Mouse (Mus musculus): ENCODE results near the gene Zfp318. TPM values are rescaled to one million over a fixed set of nuclear protein-coding genes. Genes with fewer than 3 reads are reported as not detected.
A peak's percentile ranks its signal among the peaks of the same experiment; 100 is the strongest.

The Zfp318 gene
- polyA plus RNA-seq (2016; fragmentation: Nextera tagmentation; extraction: Ambion mirVana) = 7.9 and 9.4 TPM in 2 replicates

- Histone ChIP-seq H3K4me3 (peak within 1 kb of the TSS; percentile 76), H3K9me3 (replicated peaks) (no peaks in the 10 kb centered on the region), H3K4me1 (peaks cover 19% of the 10 kb centered on the region), H3K27me3 (ENCODE audit: low read depth, poor library complexity, severe bottlenecking) (no peaks in the 10 kb centered on the region), H3K36me3 (peaks cover 20% of the 10 kb centered on the region), H3K27ac (peak within 1 kb of the TSS; percentile 96)
- under 1% methylated on average over 105 of the region's 105 CpGs for WGBS
- peak; percentile 99 for DNase-seq (ENCODE audit: low spot score)
These were observed at the start of gene Zfp318 for GRCm38 (mm10) chr17:46383294-46384060. Zfp318 (plus strand) TSS chr17:46383731.

GRCm38 (mm10) chr17:46336475-46336874 lies 47.1 kb upstream of the Zfp318 start:
- Histone ChIP-seq H3K36me3 (no peaks in the 10 kb centered on the region), H3K9me3 (replicated peaks) (no peaks in the 10 kb centered on the region), H3K27me3 (ENCODE audit: low read depth, poor library complexity, severe bottlenecking) (no peaks in the 10 kb centered on the region), H3K4me1 (no peaks in the 10 kb centered on the region), H3K4me3 (no peak overlapping the region), H3K27ac (no peak overlapping the region)
- 21% methylated on average over 5 of the region's 5 CpGs for WGBS
- no peak for DNase-seq (ENCODE audit: low spot score)

DNA sequence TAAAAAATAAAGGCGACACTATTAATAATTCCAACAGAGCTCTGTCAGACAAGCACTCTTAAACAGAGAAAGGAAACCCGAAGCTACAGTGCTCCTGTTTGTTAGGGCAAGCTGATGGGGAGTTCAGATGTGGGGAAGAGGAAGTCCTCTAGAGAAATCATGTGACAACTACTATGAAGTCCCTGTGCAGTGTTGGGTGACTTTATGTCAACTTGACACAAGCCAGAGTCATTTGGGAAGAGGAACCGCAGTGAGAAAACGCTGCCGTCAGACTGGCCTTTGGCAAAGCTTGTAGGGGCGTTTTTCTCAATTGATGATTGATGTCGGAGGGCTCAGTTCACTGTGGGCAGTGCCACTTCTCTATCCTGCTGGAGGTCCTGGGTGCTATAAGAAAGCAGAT lies 42.3 kb upstream of the Zfp318 start:
- Histone ChIP-seq H3K9me3 (replicated peaks) (no peaks in the 10 kb centered on the region), H3K27me3 (ENCODE audit: low read depth, poor library complexity, severe bottlenecking) (no peaks in the 10 kb centered on the region), H3K4me1 (no peaks in the 10 kb centered on the region), H3K27ac (no peak overlapping the region), H3K4me3 (no peak overlapping the region), H3K36me3 (no peaks in the 10 kb centered on the region)
- WGBS = 83% methylated on average over 7 of the region's 7 CpGs
- no peak for DNase-seq (ENCODE audit: low spot score)

GRCm38 (mm10) chr17:46351026-46351700 lies 32.4 kb upstream of the Zfp318 start:
- Histone ChIP-seq H3K27ac (no peak overlapping the region), H3K4me3 (no peak overlapping the region), H3K27me3 (ENCODE audit: low read depth, poor library complexity, severe bottlenecking) (no peaks in the 10 kb centered on the region), H3K9me3 (replicated peaks) (0 out of 2 replicates have a peak, but pooled peaks cover 3% of the 10 kb centered on the region), H3K4me1 (no peaks in the 10 kb centered on the region), H3K36me3 (no peaks in the 10 kb centered on the region)
- 89% methylated on average over 8 of the region's 8 CpGs for WGBS
- no peak for DNase-seq (ENCODE audit: low spot score)

DNA sequence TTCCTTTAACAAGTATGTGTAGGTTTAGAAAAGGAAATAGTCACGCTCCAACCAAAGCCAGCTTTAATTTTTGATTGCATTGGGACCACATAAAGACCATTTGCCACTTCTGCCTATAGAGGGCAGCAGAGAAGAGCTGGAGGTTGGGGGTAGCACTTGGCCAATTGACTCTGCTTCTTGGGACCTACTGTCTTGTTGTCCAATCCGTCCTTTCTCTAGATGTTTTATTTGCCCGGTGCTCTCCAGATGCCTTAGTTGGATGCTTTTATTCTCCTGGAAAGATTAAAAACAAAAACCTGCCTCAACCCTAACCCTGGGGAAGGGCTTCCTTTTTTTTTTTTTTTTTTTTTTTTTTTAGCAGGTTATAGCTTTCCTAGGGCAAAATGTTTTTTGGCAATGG lies 11.7 kb upstream of the Zfp318 start:
- Histone ChIP-seq H3K4me3 (no peak overlapping the region), H3K9me3 (replicated peaks) (no peaks in the 10 kb centered on the region), H3K36me3 (no peaks in the 10 kb centered on the region), H3K27ac (no peak overlapping the region), H3K4me1 (no peaks in the 10 kb centered on the region), H3K27me3 (ENCODE audit: low read depth, poor library complexity, severe bottlenecking) (no peaks in the 10 kb centered on the region)
- 78% methylated on average over 3 of the region's 3 CpGs for WGBS
- DNase-seq (ENCODE audit: low spot score) = no peak

DNA sequence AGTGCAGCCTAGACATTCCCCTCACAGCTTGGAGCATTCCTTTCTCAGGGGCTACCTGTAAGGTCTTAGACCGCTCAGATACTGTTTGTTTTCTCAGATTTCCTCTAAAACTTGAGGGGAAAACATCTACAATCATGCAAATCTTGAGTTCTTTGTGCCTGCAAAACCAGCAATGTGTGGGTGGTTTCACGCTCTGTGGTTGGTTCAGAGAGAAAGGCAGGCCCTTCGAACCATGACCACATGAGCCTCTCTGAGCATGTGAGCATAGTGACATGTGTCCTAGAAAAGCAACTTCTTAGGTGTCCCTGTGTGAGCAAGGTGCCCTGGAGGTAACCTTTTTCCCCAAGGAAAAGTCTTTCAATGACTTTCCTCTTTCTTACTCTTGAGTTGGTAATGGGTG lies 5.0 kb upstream of the Zfp318 start:
- peaks cover 4% of the 10 kb centered on the region; the same call in 1 of the 2 replicates for H3K4me1 ChIP-seq
- 87% methylated on average over 3 of the region's 3 CpGs for WGBS
- H3K4me3 ChIP-seq = no peak overlapping the region
- H3K36me3 ChIP-seq = no peaks in the 10 kb centered on the region
- DNase-seq (ENCODE audit: low spot score) = no peak
- no peaks in the 10 kb centered on the region for H3K9me3 ChIP-seq (replicated peaks)
- no peak overlapping the region for H3K27ac ChIP-seq
- H3K27me3 ChIP-seq (ENCODE audit: low read depth, poor library complexity, severe bottlenecking) = no peaks in the 10 kb centered on the region

DNA sequence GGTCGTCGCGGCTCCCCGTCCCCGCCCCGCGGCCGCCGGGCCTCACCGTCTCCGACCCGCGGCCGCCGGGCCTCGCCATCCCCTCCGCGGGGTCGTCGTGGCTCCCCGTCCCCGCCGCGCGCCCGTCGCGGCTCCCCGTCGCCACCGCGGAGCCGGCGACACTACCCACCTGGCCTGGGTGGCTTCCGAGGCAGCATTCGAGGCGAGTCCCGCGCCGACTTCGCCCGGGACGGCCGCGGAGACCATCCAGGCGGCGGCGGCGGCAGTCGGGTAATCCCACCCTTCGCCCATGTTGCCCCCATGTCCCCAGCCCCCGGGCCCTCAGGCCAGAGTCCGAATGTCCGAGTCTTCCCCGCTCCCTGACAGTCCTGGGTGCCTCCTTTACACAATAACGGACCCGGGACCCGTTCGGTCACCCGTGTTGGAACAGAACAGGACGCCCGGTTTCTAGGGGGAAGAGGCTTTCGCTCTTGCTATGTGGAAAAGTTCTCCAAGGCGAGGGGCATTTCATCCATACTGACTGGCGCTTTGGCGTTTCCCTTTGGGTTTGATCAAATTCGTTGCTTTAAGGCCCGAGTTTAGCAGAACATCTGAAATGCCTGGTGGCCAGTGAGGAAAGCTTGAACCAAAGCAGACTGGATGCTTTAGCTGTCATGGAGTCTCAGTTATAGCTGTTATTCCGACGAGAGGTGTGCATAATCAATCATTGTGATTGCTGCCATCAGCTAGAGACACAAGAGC lies 700 bp downstream of the Zfp318 start:
- H3K36me3 ChIP-seq = peaks cover 28% of the 10 kb centered on the region
- H3K27ac ChIP-seq = peak overlapping the region; percentile 96
- peak overlapping the region; percentile 76 for H3K4me3 ChIP-seq
- under 1% methylated on average over 70 of the region's 70 CpGs for WGBS
- H3K9me3 ChIP-seq (replicated peaks) = no peaks in the 10 kb centered on the region
- peaks cover 19% of the 10 kb centered on the region for H3K4me1 ChIP-seq
- peak; percentile 67 for DNase-seq (ENCODE audit: low spot score)
- H3K27me3 ChIP-seq (ENCODE audit: low read depth, poor library complexity, severe bottlenecking) = no peaks in the 10 kb centered on the region

GRCm38 (mm10) chr17:46388200-46388599 lies 4.7 kb downstream of the Zfp318 start:
- DNase-seq (ENCODE audit: low spot score) = no peak
- no peak overlapping the region for H3K4me3 ChIP-seq
- peaks cover 15% of the 10 kb centered on the region for H3K4me1 ChIP-seq
- H3K36me3 ChIP-seq = peaks cover 49% of the 10 kb centered on the region
- H3K27ac ChIP-seq = no peak overlapping the region
- H3K27me3 ChIP-seq (ENCODE audit: low read depth, poor library complexity, severe bottlenecking) = no peaks in the 10 kb centered on the region
- no peaks in the 10 kb centered on the region for H3K9me3 ChIP-seq (replicated peaks)
- WGBS = 88% methylated on average over 3 of the region's 3 CpGs

- Histone ChIP-seq H3K9me3 (replicated peaks) (no peaks in the 10 kb centered on the region), H3K4me3 (no peak overlapping the region), H3K36me3 (peaks cover 67% of the 10 kb centered on the region), H3K4me1 (no peaks in the 10 kb centered on the region), H3K27ac (no peak overlapping the region), H3K27me3 (ENCODE audit: low read depth, poor library complexity, severe bottlenecking) (no peaks in the 10 kb centered on the region)
- WGBS = 53% methylated on average over 2 of the region's 2 CpGs
- no peak for DNase-seq (ENCODE audit: low spot score)
These were observed 9.5 kb downstream of the Zfp318 start for GRCm38 (mm10) chr17:46393012-46393411.

GRCm38 (mm10) chr17:46394631-46395030 lies 11.1 kb downstream of the Zfp318 start:
- Histone ChIP-seq H3K9me3 (replicated peaks) (no peaks in the 10 kb centered on the region), H3K27ac (no peak overlapping the region), H3K27me3 (ENCODE audit: low read depth, poor library complexity, severe bottlenecking) (no peaks in the 10 kb centered on the region), H3K36me3 (peaks cover 67% of the 10 kb centered on the region), H3K4me1 (no peaks in the 10 kb centered on the region), H3K4me3 (no peak overlapping the region)
- DNase-seq (ENCODE audit: low spot score) = no peak
- 86% methylated on average over 1 of the region's 1 CpGs for WGBS

GRCm38 (mm10) chr17:46408478-46408877 lies 24.9 kb downstream of the Zfp318 start:
- Histone ChIP-seq H3K36me3 (peaks cover 90% of the 10 kb centered on the region), H3K9me3 (replicated peaks) (no peaks in the 10 kb centered on the region), H3K27me3 (ENCODE audit: low read depth, poor library complexity, severe bottlenecking) (no peaks in the 10 kb centered on the region), H3K4me1 (no peaks in the 10 kb centered on the region), H3K27ac (no peak overlapping the region), H3K4me3 (no peak overlapping the region)
- 47% methylated on average over 3 of the region's 3 CpGs for WGBS
- no peak for DNase-seq (ENCODE audit: low spot score)

- H3K9me3 ChIP-seq (replicated peaks) = no peaks in the 10 kb centered on the region
- no peaks in the 10 kb centered on the region for H3K4me1 ChIP-seq
- WGBS = 83% methylated on average over 5 of the region's 5 CpGs
- H3K36me3 ChIP-seq = peaks cover 16% of the 10 kb centered on the region
- H3K4me3 ChIP-seq = no peak overlapping the region
- no peaks in the 10 kb centered on the region for H3K27me3 ChIP-seq (ENCODE audit: low read depth, poor library complexity, severe bottlenecking)
- H3K27ac ChIP-seq = no peak overlapping the region
- no peak for DNase-seq (ENCODE audit: low spot score)
These were observed 35.1 kb downstream of the Zfp318 start for GRCm38 (mm10) chr17:46418628-46419027.

DNA sequence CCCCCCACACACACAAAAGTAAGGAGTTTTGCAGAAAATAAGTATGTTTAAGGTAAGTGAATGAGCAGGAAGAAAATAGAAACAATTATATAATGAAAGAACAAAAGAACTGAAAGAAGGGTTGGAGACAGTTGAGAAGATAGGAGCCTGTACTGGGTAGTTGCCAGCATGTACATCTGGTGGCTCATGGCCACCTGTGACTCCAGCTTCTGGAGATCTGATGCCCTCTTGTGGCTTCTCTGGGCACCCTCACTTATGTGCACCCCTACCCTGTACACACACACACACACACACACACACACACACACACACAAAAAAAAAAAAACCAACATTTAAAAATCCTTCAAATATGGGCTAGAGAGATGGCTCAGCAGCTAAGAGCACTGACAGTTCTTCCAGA lies 36.2 kb downstream of the Zfp318 start:
- no peaks in the 10 kb centered on the region for H3K27me3 ChIP-seq (ENCODE audit: low read depth, poor library complexity, severe bottlenecking)
- no peaks in the 10 kb centered on the region for H3K9me3 ChIP-seq (replicated peaks)
- H3K4me3 ChIP-seq = no peak overlapping the region
- H3K27ac ChIP-seq = no peak overlapping the region
- no peak for DNase-seq (ENCODE audit: low spot score)
- H3K4me1 ChIP-seq = no peaks in the 10 kb centered on the region
- H3K36me3 ChIP-seq = peaks cover 7% of the 10 kb centered on the region
